Mouse (Mus musculus): ENCODE measurements at regions not wholly inside any gene's neighbourhood (a gene's known extent, or its start where the extent isn't known, plus 50 kb on each side); places are given as distances from the start of the nearest gene placed in this dataset.

- ATAC-seq (ENCODE audit: insufficient read depth, low FRiP score) = no peak
- no peaks in the 10 kb centered on the region for H3K4me1 ChIP-seq (ENCODE audit: control insufficient read depth, insufficient read depth, low read length)
- no peak overlapping the region for H3K27ac ChIP-seq (ENCODE audit: low read length)
- H3K9me3 ChIP-seq (replicated peaks; ENCODE audit: control insufficient read depth, low read length) = no peaks in the 10 kb centered on the region
- no peak overlapping the region for H3K4me2 ChIP-seq (ENCODE audit: low read depth, low read length)
- WGBS = 41% methylated on average over 3 of the region's 3 CpGs
- no peaks in the 10 kb centered on the region for H3K36me3 ChIP-seq (ENCODE audit: control insufficient read depth, insufficient read depth, low read length)
- H3K4me3 ChIP-seq (replicated peaks; ENCODE audit: low read length) = no peak overlapping the region
- H3K27me3 ChIP-seq (ENCODE audit: control insufficient read depth, insufficient read depth, low read length) = no peaks in the 10 kb centered on the region
- no peak overlapping the region for H3K9ac ChIP-seq (ENCODE audit: low read length)
Observed at GRCm38 (mm10) chr10:125164671-125165070, 224.6 kb downstream of the Slc16a7 start.

GRCm38 (mm10) chr10:125161077-125161476, 228.2 kb downstream of the Slc16a7 start:
- Histone ChIP-seq H3K4me3 (replicated peaks; ENCODE audit: low read length) (no peak overlapping the region), H3K27ac (ENCODE audit: low read length) (no peak overlapping the region), H3K9me3 (replicated peaks; ENCODE audit: control insufficient read depth, low read length) (no peaks in the 10 kb centered on the region), H3K27me3 (ENCODE audit: control insufficient read depth, insufficient read depth, low read length) (no peaks in the 10 kb centered on the region), H3K4me1 (ENCODE audit: control insufficient read depth, insufficient read depth, low read length) (no peaks in the 10 kb centered on the region), H3K9ac (ENCODE audit: low read length) (no peak overlapping the region), H3K36me3 (ENCODE audit: control insufficient read depth, insufficient read depth, low read length) (no peaks in the 10 kb centered on the region), H3K4me2 (ENCODE audit: low read depth, low read length) (no peak overlapping the region)
- no peak for ATAC-seq (ENCODE audit: insufficient read depth, low FRiP score)
- 42% methylated on average over 5 of the region's 5 CpGs for WGBS

- Histone ChIP-seq H3K9ac (ENCODE audit: low read length) (no peak overlapping the region), H3K4me2 (ENCODE audit: low read depth, low read length) (no peak overlapping the region), H3K9me3 (replicated peaks; ENCODE audit: control insufficient read depth, low read length) (no peaks in the 10 kb centered on the region), H3K27ac (ENCODE audit: low read length) (no peak overlapping the region), H3K4me1 (ENCODE audit: control insufficient read depth, insufficient read depth, low read length) (no peaks in the 10 kb centered on the region), H3K27me3 (ENCODE audit: control insufficient read depth, insufficient read depth, low read length) (no peaks in the 10 kb centered on the region), H3K36me3 (ENCODE audit: control insufficient read depth, insufficient read depth, low read length) (no peaks in the 10 kb centered on the region), H3K4me3 (replicated peaks; ENCODE audit: low read length) (no peak overlapping the region)
- no peak for ATAC-seq (ENCODE audit: insufficient read depth, low FRiP score)
- WGBS = 71% methylated on average over 2 of the region's 2 CpGs
Observed at GRCm38 (mm10) chr10:125148753-125149152, 240.5 kb downstream of the Slc16a7 start.

- H3K9me3 ChIP-seq (replicated peaks; ENCODE audit: control insufficient read depth, low read length) = no peaks in the 10 kb centered on the region
- H3K4me3 ChIP-seq (replicated peaks; ENCODE audit: low read length) = no peak overlapping the region
- H3K27me3 ChIP-seq (ENCODE audit: control insufficient read depth, insufficient read depth, low read length) = no peaks in the 10 kb centered on the region
- no peak overlapping the region for H3K4me2 ChIP-seq (ENCODE audit: low read depth, low read length)
- no peaks in the 10 kb centered on the region for H3K4me1 ChIP-seq (ENCODE audit: control insufficient read depth, insufficient read depth, low read length)
- H3K36me3 ChIP-seq (ENCODE audit: control insufficient read depth, insufficient read depth, low read length) = no peaks in the 10 kb centered on the region
- 0 out of 2 replicates have a peak, but pooled peaks have one; percentile 29 for ATAC-seq (ENCODE audit: insufficient read depth, low FRiP score)
- no peak overlapping the region for H3K9ac ChIP-seq (ENCODE audit: low read length)
- no peak overlapping the region for H3K27ac ChIP-seq (ENCODE audit: low read length)
Observed at GRCm38 (mm10) chr10:125147239-125147782, 242.0 kb downstream of the Slc16a7 start.

DNA sequence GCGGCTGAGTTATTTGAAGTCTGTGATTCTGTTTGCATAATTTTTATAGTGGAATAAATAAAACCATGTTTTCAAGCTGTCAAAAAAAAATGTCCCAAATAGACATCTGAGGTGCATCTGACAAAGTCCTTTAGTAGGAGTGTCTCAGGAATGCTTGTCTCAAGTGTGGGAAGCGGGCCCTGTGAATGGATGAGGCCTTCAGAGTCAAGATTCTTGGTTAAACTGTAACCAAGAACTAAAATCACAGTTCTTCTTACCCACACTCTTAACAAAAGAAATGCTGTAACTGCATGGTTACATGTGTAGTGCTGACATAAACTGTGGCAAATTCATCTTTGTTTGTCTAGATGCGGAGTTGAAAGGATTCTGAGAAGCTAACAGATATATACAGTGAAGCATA, 242.9 kb downstream of the Slc16a7 start:
- no peaks in the 10 kb centered on the region for H3K9me3 ChIP-seq (replicated peaks; ENCODE audit: control insufficient read depth, low read length)
- H3K36me3 ChIP-seq (ENCODE audit: control insufficient read depth, insufficient read depth, low read length) = no peaks in the 10 kb centered on the region
- H3K4me3 ChIP-seq (replicated peaks; ENCODE audit: low read length) = no peak overlapping the region
- H3K27me3 ChIP-seq (ENCODE audit: control insufficient read depth, insufficient read depth, low read length) = no peaks in the 10 kb centered on the region
- H3K27ac ChIP-seq (ENCODE audit: low read length) = no peak overlapping the region
- no peaks in the 10 kb centered on the region for H3K4me1 ChIP-seq (ENCODE audit: control insufficient read depth, insufficient read depth, low read length)
- H3K9ac ChIP-seq (ENCODE audit: low read length) = no peak overlapping the region
- WGBS = 73% methylated on average over 3 of the region's 3 CpGs
- no peak for ATAC-seq (ENCODE audit: insufficient read depth, low FRiP score)
- no peak overlapping the region for H3K4me2 ChIP-seq (ENCODE audit: low read depth, low read length)

GRCm38 (mm10) chr10:125145809-125146208, 243.5 kb downstream of the Slc16a7 start:
- ATAC-seq (ENCODE audit: insufficient read depth, low FRiP score) = no peak
- no peak overlapping the region for H3K27ac ChIP-seq (ENCODE audit: low read length)
- H3K27me3 ChIP-seq (ENCODE audit: control insufficient read depth, insufficient read depth, low read length) = no peaks in the 10 kb centered on the region
- no peak overlapping the region for H3K4me3 ChIP-seq (replicated peaks; ENCODE audit: low read length)
- 68% methylated on average over 4 of the region's 4 CpGs for WGBS
- no peaks in the 10 kb centered on the region for H3K36me3 ChIP-seq (ENCODE audit: control insufficient read depth, insufficient read depth, low read length)
- no peak overlapping the region for H3K9ac ChIP-seq (ENCODE audit: low read length)
- H3K4me1 ChIP-seq (ENCODE audit: control insufficient read depth, insufficient read depth, low read length) = no peaks in the 10 kb centered on the region
- H3K4me2 ChIP-seq (ENCODE audit: low read depth, low read length) = no peak overlapping the region
- no peaks in the 10 kb centered on the region for H3K9me3 ChIP-seq (replicated peaks; ENCODE audit: control insufficient read depth, low read length)

- Histone ChIP-seq H3K27ac (ENCODE audit: low read length) (no peak overlapping the region), H3K27me3 (ENCODE audit: control insufficient read depth, insufficient read depth, low read length) (no peaks in the 10 kb centered on the region), H3K9ac (ENCODE audit: low read length) (no peak overlapping the region), H3K9me3 (replicated peaks; ENCODE audit: control insufficient read depth, low read length) (no peaks in the 10 kb centered on the region), H3K4me3 (replicated peaks; ENCODE audit: low read length) (no peak overlapping the region), H3K4me2 (ENCODE audit: low read depth, low read length) (no peak overlapping the region), H3K36me3 (ENCODE audit: control insufficient read depth, insufficient read depth, low read length) (no peaks in the 10 kb centered on the region), H3K4me1 (ENCODE audit: control insufficient read depth, insufficient read depth, low read length) (no peaks in the 10 kb centered on the region)
- no peak for ATAC-seq (ENCODE audit: insufficient read depth, low FRiP score)
- 88% methylated on average over 5 of the region's 5 CpGs for WGBS
Observed at GRCm38 (mm10) chr10:125121762-125122161, 267.5 kb downstream of the Slc16a7 start.

DNA sequence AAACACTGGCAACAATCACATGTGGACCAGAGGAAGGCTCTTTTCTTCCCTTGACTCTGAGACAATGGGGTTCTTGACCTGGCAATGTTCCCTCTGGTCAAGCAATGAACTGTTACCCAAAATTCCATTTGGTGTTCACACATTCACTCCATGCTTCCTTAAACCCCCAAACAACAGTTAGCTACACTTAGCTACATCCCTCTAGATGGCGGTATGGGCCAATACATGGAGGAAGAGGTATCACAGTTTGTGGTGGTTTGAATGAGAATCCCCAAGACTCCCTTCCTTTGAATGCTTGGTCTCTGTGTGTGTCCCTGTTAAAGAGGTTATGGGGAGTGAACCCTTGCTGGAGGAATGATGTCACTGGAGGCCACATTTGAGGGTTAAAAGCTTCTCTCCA, 274.9 kb downstream of the Slc16a7 start:
- H3K27ac ChIP-seq (ENCODE audit: low read length) = no peak overlapping the region
- no peaks in the 10 kb centered on the region for H3K27me3 ChIP-seq (ENCODE audit: control insufficient read depth, insufficient read depth, low read length)
- WGBS = 47% methylated on average over 1 of the region's 1 CpGs
- H3K4me3 ChIP-seq (replicated peaks; ENCODE audit: low read length) = no peak overlapping the region
- no peaks in the 10 kb centered on the region for H3K36me3 ChIP-seq (ENCODE audit: control insufficient read depth, insufficient read depth, low read length)
- H3K9ac ChIP-seq (ENCODE audit: low read length) = no peak overlapping the region
- H3K4me2 ChIP-seq (ENCODE audit: low read depth, low read length) = no peak overlapping the region
- no peaks in the 10 kb centered on the region for H3K4me1 ChIP-seq (ENCODE audit: control insufficient read depth, insufficient read depth, low read length)
- ATAC-seq (ENCODE audit: insufficient read depth, low FRiP score) = no peak
- no peaks in the 10 kb centered on the region for H3K9me3 ChIP-seq (replicated peaks; ENCODE audit: control insufficient read depth, low read length)

DNA sequence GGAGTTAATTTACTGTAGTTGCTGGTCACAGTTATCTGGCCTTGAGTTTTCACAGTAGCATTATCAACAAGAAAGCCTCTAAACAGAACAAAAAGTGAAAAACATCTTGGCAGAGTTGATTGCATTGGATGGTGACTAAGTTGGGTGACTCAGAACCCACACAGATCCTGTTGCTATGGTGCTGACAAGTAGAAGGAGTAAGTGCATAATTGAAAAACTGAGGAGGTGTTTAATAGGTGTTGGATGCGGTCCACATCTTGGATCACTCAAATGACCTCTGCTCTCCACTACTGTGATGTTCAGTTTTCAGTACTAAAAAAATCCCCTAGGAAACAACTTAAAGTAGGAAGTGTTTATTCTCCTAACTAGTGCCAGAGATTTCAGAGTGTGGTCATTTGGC, 280.3 kb downstream of the Slc16a7 start:
- Histone ChIP-seq H3K4me3 (replicated peaks; ENCODE audit: low read length) (no peak overlapping the region), H3K4me2 (ENCODE audit: low read depth, low read length) (no peak overlapping the region), H3K9ac (ENCODE audit: low read length) (no peak overlapping the region), H3K27ac (ENCODE audit: low read length) (no peak overlapping the region), H3K27me3 (ENCODE audit: control insufficient read depth, insufficient read depth, low read length) (no peaks in the 10 kb centered on the region), H3K36me3 (ENCODE audit: control insufficient read depth, insufficient read depth, low read length) (no peaks in the 10 kb centered on the region), H3K4me1 (ENCODE audit: control insufficient read depth, insufficient read depth, low read length) (no peaks in the 10 kb centered on the region), H3K9me3 (replicated peaks; ENCODE audit: control insufficient read depth, low read length) (no peaks in the 10 kb centered on the region)
- WGBS = 77% methylated on average over 1 of the region's 1 CpGs
- ATAC-seq (ENCODE audit: insufficient read depth, low FRiP score) = no peak

DNA sequence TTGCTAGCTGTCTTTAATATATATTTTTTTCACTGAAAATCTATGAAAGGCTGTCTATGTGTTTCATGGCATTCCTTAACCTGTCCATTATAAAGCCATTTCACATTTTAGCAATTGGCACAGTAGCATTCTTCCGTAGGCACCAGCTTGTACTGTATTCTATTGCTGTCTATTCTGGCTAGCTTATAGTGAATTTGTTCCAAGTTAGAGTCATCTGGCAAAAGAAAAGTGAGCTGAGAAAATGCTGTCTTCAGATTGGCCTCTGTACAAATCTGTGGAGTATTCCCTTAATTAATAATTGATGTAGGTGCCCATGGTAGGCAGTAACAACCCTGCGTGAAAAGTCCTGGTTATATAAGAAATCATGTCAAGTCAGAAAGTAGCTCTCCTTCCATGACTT, 304.3 kb downstream of the Slc16a7 start:
- Histone ChIP-seq H3K27me3 (ENCODE audit: control insufficient read depth, insufficient read depth, low read length) (no peaks in the 10 kb centered on the region), H3K4me2 (ENCODE audit: low read depth, low read length) (no peak overlapping the region), H3K4me1 (ENCODE audit: control insufficient read depth, insufficient read depth, low read length) (no peaks in the 10 kb centered on the region), H3K9ac (ENCODE audit: low read length) (no peak overlapping the region), H3K9me3 (replicated peaks; ENCODE audit: control insufficient read depth, low read length) (no peaks in the 10 kb centered on the region), H3K27ac (ENCODE audit: low read length) (no peak overlapping the region), H3K4me3 (replicated peaks; ENCODE audit: low read length) (no peak overlapping the region), H3K36me3 (ENCODE audit: control insufficient read depth, insufficient read depth, low read length) (no peaks in the 10 kb centered on the region)
- no peak for ATAC-seq (ENCODE audit: insufficient read depth, low FRiP score)
- WGBS = 87% methylated on average over 2 of the region's 2 CpGs
